Mouse (Mus musculus) inflammation-experienced regulatory T-cells, adult 6 months (primary cell): ENCODE measurements around the gene Zc3h14. TPM values are rescaled to one million over a fixed set of nuclear protein-coding genes. Genes with fewer than 3 reads are reported as not detected.

Source experiments
- ATAC-seq: one replicate; pipeline ENCODE4 v1.8.0; 2017
- polyA plus RNA-seq, 3 experiments: library from polyadenylated mRNA; unstranded; fragments of 100-300 nt; shearing (Covaris generic); gene quantifications; one replicate each; pipeline ENCODE4 v1.2.1; 2017

Gene Zc3h14
- 10 to 100 TPM; 36.1 to 39.8 (median 37.1) TPM for polyA plus RNA-seq

DNA sequence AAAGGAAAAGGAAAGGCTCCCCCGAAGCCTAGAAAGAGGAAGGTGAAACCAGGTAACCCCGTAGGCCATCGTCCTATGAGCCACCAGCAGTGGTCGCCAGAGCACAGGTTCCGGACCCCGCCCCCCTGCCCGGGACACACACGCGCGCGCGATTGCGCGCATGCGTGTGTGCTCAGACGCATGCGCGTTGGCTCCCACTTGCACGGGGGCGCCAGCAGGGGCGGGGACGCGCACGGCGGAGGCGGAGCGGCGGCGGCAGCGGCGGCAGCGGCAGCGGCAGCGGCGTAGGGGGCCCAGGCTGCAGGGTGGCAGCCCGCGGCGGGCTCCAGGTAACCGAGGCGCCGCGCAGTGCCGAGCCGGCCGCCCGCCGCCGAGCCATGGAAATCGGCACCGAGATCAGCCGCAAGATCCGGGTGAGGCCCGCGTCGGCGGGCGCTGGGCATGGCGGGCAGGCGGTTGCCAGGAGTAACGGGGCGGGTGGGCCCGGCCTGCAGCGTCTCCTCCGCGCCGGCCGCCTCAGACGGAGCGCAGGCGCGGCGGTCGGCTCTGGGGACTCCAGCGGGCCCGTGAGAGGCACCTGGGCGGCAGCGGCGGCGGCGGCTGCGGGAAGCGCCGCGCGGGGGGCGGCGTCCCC, at the start of gene Zc3h14:
Gene Zc3h14, plus strand, starts transcription at position 219 of the 634 bp plus-strand sequence.
- peak; percentile 80 for ATAC-seq

DNA sequence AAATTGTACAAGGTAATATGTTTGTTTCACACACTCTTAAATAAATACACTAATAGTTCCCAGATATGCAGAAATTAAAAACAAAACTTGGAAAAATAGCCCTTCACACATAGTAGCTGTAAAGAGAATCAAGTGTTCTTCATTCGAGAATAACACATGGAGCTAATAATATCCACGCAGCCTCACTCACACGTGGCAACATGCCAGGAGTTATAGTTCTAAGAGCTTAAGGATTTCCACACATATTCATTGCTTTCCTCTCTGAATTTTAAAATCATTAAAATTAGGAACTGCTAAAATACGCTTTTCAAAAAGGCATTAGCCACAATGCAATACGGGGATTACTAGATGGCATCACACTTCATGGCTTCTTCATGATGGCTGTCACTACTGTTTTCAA, 49.6 kb upstream of the Zc3h14 start:
- no peak for ATAC-seq

DNA sequence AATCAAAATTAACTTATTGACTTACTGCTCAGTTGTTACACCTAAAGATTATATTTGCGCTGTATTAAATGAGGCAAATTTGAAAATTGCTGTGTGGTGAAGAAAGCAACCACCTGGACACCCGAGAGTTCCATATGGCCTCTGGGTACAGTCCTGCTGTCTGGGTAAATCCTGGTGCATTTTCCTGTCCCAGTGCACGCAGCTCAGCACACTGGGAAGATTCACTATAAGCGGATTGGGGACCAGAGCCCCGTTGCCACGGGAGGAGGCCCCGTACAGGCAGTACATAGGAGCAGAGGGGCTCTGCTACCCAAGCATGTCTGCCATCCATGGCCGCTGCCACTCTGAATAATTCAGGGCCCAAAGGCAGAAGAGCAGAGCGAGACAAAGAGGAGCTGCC, 45.2 kb upstream of the Zc3h14 start:
- ATAC-seq = no peak

DNA sequence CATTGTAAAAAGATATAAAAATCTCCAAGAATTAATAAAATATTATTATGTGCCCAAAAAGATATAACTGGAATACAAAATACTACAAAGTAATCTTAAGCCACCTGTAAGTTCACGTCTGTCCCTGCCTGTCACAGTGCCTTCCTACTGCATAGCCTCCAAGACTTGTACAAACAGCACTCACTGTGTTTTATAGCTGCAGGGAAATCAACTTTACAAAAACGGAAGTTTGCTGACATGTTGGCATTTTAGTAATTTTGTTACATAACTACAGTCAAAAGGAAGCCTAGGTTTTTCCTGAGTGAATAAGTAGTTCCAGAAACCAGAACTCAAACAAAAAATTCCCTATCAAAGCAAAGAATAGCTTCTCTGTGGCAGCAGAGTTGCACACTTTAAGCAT, 43.2 kb upstream of the Zc3h14 start:
- no peak for ATAC-seq

DNA sequence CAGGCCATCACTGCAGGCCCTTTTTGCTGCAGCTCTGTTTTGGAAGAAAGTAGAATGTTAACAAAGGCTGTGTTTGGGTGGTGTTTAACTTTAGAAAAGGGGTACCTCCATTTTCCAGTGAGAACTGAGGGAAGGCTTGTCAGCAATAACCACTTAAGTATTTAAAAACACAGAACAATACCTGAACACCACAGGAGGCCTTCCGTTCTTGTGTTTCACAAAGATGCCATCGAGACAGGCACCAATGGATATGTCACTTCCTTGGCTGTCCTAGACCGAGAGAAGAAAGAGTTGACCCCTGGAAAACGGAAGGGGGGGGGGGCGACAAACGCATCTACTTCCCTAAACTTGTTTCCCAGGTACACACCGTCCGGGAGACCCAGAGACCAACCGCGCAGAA, 42.8 kb upstream of the Zc3h14 start:
- ATAC-seq = no peak

DNA sequence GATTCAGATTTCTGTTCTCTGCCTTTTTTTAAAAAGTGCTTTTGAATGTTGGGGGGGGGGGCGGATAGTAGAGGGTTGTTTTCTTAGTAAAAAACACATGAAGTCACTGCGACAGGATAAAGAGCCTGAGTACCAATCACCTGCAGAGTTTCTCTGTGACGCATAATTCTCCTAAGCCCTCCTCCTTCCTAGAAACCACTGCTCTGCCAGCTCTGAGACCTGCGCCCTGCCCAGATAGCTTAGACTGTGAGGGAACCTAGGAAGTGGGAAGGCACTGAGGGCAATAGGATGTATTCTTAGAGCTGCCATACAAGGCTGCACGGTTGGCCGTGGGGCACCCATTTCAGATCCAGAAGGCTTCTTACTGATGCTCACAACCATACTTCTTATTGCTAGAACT, 33.9 kb upstream of the Zc3h14 start:
- no peak for ATAC-seq

DNA sequence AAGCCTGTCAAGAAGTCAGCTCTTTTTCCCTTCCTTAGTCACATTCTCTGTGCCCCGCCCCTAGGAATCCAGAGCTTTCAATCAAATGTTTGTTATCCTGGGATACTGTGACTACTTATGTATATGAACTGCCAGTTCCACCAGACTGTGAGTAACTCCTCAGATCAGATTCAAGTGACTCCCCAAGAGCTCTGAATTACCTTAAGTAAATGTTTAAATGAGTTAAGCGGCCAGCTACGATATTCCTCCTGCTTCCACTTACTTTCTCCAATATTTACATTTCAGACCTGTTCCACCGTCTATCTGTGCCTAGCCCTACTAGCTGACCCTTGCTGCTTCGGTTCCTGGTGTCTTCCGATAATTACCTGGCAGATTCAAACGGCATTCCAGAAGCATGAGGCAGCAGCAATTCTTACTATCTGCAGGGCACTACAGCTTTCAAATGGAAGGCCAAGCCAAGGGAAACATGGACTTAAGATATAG, 33.1 kb upstream of the Zc3h14 start:
- no peak for ATAC-seq

DNA sequence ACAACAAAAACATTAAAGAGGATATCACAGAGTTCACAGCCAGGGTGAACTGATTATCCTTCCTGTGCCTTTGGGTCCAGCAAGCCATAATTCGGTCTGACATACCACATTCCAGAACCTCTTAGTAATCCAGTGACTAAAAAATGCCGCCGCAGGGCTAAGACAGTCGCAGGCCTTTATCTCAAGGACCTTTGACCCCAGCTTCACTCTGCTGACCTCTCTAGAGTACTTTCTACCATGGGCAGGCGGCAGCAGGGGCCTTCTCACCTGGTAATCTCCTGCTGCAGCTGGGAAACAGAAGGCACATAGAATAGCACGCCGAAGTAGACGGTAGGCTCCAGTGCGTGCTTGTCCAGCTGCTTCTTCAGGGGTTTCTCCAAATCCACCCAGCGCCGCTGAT, 32.0 kb upstream of the Zc3h14 start:
- ATAC-seq = no peak

DNA sequence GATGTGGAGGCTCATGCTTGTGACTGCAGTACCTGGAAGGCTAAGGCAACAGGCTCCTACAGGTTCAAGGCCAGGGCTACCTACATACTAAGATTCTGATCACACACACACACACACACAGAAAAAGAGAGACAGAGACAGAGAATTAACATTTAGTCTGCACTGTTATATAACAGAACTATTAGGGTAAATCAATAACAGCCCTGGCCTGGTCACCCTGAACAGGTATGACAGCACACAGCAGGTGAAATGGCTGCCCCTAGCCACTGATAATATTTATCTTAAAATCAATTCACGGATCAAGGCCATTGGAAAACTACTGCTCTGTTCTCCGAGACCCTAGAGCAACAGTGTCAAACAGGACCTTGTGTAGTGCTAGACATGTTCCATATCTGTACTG, 30.6 kb upstream of the Zc3h14 start:
- no peak for ATAC-seq

DNA sequence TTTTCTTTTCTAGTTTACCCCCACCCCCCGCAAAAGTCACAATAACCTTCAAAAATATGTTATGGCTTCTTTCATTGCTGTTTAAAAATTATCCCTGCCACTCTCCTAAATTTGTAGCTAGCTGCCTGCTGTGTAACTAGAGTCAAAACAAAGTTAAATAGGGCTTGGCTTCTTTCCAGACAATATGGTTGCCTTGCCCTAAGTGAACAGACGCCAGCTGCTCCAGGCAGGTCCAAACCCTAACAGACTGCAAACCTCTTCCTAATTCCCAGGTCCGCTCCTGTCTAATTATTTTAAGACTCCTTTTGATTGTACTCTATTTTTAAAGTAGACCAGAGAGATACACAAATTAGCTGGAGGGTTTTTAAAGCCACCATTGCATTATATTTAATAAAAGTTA, 26.1 kb upstream of the Zc3h14 start:
- no peak for ATAC-seq

DNA sequence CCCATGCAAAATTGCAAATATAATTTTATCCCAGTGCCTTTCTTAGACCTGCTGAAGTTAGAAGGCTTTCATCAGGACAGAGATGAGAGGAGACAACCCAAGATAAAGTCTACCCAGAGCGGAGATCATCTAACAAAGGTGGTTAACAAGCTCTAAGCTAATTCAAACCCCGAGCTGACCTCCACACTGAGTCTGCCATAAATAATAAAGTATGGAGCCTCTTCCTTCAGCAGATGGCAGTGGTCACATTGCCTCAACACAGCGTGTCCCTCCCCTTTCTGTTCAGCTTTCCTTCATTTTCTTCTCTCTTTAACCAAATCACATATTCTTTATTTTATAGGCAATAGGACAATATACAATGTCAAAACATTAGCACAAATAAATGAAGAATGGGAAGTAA, 25.7 kb upstream of the Zc3h14 start:
- no peak for ATAC-seq

DNA sequence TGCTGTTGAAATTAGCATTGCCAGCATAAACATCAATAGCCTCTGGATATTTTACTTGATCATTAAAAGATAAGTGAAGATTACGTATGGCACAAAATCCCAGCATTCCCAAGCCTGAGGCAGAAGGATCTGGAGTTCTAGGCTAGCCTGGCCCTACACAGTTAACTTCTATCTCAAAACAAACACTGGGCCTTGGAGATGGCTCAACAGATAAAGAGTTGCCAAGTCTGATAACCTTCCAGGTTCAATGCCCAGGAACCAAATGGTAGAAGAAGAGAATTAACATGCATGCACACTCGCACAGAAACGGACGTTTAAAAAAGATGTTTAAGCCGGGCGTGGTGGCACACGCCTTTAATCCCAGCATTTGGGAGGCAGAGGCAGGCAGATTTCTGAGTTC, 22.5 kb upstream of the Zc3h14 start:
- no peak for ATAC-seq

DNA sequence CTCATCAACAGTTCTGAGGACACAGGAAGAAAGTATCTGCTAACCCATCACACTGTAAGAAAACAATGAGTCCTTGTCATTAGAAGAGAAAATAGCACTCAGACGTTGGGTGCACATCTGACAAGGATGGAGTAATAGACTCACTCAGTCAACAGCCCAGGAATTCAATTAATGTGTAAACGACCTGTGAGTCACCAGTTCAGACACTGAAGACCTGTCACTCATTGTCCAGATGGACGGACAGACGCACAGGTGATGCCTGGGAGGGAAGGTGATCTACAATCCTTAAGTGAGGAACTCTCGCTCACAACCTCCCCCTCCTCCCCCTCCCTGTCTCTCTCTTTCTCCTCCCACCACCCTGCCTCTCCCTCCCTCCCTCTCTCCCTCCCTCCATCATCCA, 21.8 kb upstream of the Zc3h14 start:
- no peak for ATAC-seq

DNA sequence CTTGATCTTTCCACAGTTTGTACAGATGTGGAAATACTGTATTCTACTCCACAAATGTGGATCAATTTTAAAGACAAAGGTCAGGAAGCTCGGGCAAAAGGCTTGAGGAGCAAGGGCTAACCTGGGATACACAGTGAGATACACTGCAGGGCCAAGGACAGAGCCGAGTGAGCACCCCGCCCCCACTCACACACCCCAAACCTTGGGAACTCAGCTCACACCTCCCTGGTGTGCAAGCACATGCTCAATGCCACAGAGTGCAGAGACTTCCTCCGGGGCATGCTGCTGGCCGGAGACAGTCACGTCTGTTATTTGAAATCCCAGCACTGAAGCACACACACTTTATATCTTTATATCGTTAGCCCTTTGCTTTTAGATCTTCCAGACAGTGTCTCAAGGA, 20.7 kb upstream of the Zc3h14 start:
- ATAC-seq = no peak

DNA sequence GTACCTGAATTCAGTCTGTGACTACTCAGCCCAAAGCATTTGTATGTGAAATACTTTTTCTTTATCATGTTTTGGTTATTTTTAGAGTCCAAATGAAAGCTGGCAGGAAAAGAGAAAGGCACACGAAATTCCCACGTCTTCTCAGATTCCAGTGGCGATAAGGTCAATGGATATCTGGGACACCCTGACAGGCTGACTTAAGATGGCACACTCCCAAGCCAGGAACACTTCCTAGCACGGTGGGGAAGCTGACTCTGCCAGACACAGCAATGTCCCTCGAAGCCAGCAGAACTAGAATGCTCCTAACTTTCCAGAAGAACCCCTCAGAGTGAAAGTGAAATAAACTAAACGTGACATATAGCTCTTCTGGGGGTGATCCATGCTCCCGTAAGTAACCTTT, 19.6 kb upstream of the Zc3h14 start:
- no peak for ATAC-seq

DNA sequence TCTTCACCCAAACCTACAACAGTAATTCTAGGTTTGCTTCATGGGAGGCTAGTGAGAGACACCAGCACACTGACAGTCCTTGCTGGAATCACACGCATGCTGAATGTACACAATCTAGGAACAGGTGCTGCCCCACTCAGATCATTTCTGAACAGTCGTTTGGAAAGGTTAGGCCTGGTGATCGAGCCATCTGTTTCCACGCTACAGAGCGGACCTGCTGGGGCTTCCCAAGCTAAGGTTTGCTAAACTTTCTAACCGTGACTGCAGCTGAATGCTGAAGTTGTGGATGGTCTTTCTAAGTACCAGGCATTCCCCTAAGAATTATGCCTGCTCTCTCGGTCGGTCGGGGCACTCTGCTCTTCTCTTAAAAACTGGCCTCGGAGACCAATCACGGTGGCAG, 16.1 kb upstream of the Zc3h14 start:
- ATAC-seq = no peak

DNA sequence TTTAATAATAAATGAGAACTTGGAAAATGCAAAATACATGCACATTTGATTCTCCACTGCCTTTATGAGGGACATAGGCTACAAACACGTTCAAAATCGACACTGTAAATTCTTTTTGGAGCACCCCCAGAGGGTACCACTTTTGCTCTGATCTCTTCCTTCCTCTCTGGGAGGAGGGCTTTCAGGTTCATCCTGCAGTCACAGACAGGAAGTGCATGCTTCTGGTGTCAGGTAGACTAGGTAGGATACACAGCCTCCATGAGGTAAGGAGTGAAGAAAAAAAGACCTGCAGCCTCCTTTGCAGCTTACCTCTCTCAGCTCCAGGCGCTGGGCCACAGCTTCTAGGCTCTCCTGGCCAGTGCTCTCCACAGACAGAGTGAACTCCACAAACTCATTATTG, 13.6 kb upstream of the Zc3h14 start:
- peak; percentile 51 for ATAC-seq

DNA sequence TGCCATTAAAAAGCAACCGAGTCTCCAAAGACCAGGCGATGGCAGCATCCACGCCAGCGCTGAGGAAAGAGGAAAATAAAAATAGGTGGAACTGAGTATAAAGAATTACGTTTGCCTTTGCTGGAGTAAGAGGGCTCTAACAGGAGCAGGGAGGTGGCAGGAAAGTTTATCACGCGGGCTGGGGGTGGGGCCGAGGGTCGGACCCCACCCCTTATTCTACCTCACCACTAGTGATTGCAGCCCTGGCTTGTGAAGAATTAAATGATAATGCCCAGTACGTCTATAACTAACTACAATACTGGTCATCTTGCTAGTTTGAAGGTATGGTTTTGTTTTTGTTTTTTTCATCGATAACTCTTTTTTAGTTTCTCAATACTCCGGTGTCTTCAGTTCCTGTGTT, 13.0 kb upstream of the Zc3h14 start:
- peak; percentile 12 for ATAC-seq

DNA sequence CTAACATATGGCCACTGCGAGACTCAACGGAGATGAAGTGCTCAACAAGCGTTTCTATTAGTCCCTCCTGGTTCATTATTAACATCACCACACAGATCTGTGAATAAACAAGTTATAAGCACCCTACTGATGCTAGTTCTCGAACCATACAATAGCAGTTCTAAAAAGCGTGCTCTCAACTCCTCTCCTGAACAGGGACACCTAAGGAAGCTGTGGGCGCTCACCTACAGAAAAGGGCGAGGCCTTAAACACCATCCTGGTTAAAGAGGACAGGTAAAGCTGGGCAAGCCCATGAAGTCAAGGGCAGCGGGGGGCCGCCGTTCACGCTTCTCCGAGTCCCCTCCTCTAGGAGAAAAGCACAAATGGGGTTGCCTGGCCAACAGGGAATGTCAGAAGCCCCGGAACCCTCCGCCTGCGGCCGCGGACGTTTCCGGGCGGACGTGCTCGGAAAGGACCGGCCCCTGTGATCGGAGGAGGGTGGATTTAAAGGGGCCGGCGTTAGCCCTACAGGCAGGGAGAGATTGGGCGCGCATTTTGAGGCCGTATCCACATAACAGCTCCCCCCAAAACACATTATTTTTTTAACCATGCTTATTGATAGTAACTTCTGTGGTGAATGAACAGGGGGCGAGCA, 12.4 kb upstream of the Zc3h14 start:
- ATAC-seq = peak; percentile 68

DNA sequence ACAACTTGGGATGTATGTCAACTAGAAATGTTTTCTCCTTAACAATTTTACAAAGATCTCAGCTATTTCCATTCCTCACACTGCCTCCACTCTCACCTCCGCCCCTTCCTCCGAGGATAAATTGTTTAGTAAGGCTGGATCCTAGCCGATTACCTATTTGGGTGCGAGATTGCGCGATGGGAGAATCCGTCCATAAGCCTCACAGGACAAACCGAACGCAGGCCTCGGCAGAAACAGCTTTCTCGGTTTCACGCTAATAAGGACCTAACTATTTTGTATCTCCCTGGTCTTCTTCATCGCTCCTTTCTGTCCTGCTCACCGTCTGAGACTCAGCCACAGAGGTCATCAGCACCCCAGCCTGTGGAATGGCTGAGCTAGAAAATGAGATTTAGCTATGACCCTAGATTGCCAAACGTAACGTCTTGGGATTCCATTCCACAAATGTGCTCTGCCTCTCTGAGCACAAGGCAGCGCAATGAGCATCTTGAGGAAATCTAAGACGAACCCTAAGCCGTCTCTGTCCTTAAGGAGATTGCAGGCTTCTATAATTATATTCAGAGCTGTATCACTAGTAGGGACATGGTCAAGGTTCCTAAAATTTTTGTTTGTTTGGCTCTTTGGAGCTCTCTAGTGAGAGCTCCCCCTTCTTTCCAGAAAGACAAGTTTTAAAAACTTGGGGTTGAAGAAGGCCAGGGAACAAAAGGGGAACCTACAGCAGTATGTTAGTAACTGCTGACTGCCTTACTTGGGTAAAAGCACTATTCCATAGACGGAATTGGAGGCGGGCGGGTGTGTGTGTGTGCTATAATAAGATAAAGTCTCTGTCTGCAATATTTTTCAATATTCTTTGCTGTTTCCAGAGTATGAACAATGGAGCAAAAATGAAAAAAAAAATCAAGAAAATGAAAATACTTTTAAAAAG, 11.6 kb upstream of the Zc3h14 start:
- ATAC-seq = no peak

DNA sequence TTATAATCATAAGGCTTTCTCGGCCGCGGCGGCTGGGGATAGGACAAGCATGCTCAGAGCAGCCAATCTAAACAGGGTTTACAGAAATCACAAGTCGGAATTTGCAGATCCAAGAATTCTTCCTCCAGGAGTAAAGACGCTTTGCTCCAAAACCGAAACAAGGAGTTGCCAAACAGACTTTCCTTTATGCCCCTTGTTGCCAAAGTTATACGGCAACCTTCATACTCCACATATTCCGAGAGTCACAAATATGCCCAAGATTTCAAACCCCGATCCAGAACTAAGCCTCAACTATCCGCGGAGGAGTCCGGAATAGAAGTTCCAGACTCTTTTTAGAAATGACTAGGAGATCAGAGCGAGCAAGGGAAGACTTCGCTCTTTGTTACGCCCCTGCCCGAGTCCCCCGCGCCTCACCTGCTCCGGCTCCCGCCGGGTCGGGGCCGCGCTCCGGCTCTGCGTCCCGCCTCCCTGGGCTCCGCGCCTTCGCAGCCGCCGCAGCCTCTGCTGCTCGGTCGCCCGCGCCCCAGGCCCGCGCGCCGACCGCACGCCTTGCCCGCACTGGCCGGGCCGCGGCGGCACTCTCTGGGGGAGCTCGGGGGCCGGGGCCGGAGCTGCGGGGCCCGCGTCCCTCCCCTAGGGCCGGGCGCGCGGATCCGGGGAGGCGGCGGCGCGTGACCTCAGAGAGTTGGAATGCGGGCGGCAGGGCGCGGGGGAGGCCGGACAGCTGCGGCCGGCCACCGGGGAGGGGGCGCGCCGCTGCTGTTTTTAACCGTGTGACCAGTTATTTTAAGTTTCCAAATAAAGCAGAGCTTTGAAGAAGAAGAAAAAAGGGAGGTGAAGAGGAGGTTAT, 9.6 kb upstream of the Zc3h14 start, which contains the start of gene Ptpn21:
Gene Ptpn21, minus strand, starts transcription at position 455 of the 850 bp plus-strand sequence.
- no peak for ATAC-seq

DNA sequence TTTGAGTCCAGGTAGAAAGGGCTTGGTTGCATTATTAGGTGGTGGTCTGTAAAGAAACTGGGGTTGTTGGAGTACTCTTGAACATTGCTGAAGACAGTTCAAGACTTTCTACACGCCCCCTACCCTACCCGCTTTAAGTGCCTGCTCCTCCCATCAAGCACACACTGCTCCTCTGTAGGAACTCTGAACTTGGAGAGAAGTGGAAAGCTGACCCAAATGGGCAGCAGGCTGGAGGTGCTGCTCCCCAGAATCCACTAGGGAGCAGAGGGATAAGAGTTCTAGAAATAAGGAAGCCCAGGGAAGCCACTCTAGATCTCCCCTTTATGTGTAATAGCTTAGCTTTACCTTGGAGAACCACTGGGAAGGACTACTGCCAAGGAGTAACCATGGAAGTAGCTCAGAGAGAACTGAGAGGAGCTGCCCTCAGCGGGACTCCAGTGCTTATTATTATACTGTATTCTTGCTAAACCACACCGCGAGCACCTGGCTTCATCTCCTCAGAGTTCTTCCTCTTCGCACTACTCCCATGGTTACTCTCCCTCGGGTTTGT, 8.9 kb upstream of the Zc3h14 start:
- no peak for ATAC-seq
